Mouse (Mus musculus): ENCODE results near the gene H13. TPM values are rescaled to one million over a fixed set of nuclear protein-coding genes. Genes with fewer than 3 reads are reported as not detected.

Gene H13
- 10 to 100 TPM; 69.8 to 81.5 (median 78.5) TPM for total RNA-seq (2022)

DNA sequence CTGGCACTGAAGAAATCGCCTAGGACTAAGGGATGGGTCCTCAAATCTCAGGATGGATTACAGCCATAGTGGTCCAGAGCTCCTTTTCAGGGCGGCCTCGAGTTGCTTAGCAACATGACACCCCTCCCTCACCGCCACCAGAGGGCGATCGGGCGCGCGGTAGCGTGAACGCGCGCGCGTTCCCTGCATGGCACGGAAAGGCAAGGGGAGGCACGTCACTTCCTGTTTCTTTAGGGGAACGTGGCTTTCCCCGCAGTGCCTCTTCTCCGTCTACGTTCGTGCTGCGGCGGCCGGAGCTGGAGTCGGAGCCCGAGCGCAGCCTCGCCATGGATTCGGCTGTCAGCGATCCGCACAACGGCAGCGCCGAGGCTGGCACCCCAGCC lies at the start of gene H13:
Gene H13, plus strand, starts transcription at position 206 of the 383 bp plus-strand sequence.
- peak; percentile 88 to 90 for DNase-seq (ENCODE audit: low spot score in 2 of 2)

DNA sequence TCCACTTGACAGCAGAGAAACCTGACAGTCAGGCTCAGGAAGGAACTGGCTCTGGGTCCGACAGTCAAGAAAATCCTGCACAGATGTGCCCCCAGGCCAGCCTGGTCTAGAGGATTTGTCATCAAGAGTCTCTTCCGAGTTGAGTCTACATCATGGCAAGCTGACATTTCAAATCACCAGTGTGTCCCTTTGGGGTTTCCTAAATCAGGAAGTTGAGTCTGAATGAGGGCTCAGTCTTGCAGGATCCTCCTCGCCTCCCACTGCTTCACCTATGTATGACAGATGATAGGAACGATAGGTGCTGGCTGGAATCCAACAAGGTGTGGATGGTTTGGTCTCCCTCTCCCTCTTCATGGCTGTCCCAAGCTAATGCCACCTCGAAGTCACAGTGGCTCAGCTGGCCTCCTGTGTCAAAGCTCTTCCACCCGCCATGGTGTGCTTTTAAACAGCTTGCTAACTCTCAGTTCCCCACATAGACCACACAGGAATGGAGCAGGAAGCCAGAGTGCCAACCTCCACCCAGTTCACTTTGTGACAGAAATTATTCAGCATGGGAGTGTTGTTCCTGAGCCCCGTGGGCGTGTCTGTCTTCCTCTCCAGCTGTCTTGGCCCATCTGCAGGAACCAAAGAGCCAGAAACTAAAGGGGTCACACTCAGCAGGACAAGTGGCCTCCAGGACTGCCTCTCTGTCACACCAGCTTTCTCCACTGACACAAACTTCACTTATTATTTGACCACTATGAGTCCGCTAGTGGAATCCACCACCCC lies 48.7 kb upstream of the H13 start:
- DNase-seq (ENCODE audit: low spot score in 2 of 2): no peak

DNA sequence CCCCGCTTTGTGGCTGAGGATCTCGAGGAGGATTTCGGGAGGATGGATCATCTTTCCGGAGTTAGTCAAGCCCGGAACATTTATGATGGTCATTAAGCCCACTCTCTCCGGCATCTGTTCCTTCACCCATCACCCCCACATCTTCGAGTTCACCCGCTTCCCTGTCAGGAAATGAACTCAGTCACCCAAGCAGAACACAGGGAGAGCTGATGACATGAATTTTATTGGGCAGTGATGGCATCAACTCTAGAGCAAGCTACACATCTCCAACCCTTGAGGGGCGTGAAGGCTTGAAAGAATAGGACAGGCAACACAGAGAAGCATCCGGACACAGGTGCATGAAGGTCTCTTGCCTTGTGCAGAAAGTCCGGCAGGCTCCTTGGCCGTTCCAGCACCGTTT lies 47.1 kb upstream of the H13 start:
- no peak for DNase-seq (ENCODE audit: low spot score in 2 of 2)

DNA sequence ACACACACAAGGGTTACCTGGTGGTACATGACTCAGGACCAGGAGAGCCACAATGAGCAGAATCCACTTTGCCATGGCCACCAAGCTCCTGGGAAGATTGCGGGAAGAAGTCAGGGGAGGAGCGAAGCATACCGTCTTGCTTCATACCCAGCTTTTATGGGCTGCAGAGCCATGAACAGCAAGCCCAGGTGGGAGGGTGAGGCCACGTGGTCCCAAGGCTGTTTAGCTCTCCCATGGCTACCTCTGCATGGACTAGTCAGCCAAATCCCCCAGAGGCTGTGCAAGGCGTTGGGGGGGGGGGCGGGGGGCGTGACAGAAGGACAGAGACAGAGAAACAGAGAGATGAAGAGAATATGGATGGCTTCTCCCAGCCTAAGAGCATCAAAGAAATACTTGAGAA lies 46.3 kb upstream of the H13 start, which contains the start of gene Defb25:
Gene Defb25, minus strand, starts transcription at position 101 of the 400 bp plus-strand sequence.
- DNase-seq (ENCODE audit: low spot score in 2 of 2): no peak

DNA sequence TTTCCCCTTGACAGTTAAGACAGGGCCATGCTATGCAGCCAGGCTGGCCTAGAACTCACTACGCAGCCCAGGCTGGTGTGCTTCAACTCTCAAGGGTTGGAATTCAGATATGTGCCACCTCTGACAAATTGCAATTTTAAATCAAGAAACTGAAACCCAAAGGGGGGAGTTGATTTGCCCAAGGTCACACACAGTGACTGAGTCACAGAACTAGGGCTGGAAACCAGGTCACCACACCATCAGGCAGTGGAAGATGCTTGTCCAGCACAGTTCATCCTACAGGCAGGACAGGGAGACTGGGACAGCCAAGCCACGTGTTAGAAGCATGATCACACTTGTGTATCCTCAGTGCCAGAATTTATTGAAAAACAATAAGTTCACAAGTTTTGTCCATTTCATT lies 44.7 kb upstream of the H13 start:
- no peak for DNase-seq (ENCODE audit: low spot score in 2 of 2)

DNA sequence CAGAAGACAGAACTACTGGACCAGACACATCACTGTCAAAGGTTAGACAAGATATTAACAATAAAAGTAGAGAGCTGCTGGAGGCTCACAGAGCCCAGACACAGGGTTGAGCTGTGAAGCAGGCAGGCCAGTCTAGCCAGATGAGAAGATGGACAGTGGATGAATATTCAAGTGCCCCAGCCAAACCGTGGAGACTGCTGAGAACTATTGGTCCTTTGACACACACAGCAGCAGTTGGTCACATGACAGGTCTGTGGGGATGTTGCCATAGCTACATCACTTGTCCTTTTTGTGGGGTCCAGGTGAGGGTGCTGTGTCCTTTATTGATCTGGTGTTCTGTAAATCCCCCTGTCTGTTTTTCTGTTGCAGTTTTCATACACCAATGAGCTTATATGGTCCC lies 44.0 kb upstream of the H13 start:
- no peak for DNase-seq (ENCODE audit: low spot score in 2 of 2)

GRCm38 (mm10) chr2:152626774-152627591 lies 42.3 kb upstream of the H13 start, which contains the start of gene Rem1:
Rem1 (plus strand) TSS chr2:152626951.
- DNase-seq (ENCODE audit: low spot score in 2 of 2): no peak

GRCm38 (mm10) chr2:152628066-152628465 lies 41.2 kb upstream of the H13 start:
- DNase-seq (ENCODE audit: low spot score in 2 of 2): no peak

DNA sequence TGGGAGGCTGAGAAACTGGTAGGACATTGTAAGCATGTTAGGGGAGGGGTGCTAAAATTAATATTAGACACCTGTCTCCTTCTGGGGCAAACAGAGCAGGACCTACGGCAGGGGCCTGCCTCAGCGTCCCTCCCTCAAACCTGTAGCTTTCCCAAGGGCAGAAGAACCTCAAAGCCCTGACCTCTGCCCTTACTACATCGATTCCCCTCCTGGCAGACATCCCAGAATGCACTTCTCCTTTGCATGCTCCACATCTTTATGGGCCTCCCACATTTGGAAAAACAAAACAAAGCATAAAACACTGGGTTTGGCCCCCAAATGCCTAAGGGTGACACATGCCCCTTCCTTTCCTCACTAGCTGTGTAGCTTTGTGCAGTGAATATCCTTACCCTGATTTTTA lies 40.0 kb upstream of the H13 start:
- no peak for DNase-seq (ENCODE audit: low spot score in 2 of 2)

- DNase-seq (ENCODE audit: low spot score in 2 of 2): no peak
Measured at GRCm38 (mm10) chr2:152629904-152630303, 39.4 kb upstream of the H13 start.

- DNase-seq (ENCODE audit: low spot score in 2 of 2): no peak
Measured at GRCm38 (mm10) chr2:152633334-152633733, 35.9 kb upstream of the H13 start.

- no peak for DNase-seq (ENCODE audit: low spot score in 2 of 2)
Measured at GRCm38 (mm10) chr2:152634311-152634710, 35.0 kb upstream of the H13 start.

GRCm38 (mm10) chr2:152636246-152637005 lies 32.8 kb upstream of the H13 start:
- DNase-seq (ENCODE audit: low spot score in 2 of 2): no peak

DNA sequence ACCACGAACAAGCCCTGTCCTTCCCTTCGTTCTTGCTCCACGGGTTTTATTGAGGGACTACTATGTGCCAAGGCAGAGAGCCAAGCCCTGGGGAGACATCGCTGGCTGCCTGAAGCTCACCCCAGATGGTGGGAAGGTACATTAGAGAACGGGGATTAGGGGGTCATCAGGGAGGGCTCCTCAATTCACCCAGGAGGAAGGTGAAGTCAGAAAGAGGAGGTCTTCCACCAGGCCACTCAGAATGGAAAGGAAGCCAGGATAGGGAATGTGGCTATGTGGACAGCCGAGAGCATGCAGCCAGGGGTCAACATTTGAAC lies 32.3 kb upstream of the H13 start:
- no peak for DNase-seq (ENCODE audit: low spot score in 2 of 2)

DNA sequence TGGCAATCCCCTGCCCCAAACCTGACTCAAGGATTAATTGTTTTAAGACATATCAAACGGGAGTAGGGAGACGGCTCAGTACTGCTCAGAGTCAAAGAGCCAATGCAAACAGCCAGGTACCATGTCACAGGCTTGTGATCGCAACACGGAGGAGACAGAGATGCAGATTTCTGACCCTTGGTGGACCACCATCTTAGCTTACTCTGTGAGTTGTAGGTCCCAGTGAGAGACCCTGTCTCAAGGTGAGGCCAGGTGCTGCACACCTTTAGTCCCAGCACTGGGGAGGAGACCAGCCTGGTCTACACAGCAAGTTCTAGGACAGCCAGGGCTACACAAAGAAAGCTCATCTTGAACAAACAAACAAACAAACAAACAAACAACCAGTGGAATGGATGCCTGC lies 31.9 kb upstream of the H13 start:
- DNase-seq (ENCODE audit: low spot score in 2 of 2): no peak

DNA sequence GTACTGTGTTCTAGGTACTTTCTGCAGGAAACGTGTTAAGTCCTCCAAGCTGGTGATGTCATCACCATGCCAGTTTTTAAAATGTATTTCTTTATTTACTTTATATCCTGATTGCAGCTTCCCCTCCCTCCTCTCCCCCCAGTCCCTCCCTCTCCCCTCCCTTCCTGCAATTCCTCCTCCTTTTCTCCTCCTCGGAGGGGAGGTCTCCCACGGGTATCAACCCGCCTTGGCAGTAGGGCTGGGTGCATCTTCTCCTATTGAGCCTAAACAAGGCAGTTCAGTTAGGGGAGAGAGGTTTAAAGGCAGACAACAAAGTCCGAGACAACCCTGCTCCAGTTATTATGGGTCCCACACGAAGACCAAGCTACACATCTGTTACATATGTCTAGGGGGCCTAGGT lies 30.4 kb upstream of the H13 start:
- DNase-seq (ENCODE audit: low spot score in 2 of 2): no peak

DNA sequence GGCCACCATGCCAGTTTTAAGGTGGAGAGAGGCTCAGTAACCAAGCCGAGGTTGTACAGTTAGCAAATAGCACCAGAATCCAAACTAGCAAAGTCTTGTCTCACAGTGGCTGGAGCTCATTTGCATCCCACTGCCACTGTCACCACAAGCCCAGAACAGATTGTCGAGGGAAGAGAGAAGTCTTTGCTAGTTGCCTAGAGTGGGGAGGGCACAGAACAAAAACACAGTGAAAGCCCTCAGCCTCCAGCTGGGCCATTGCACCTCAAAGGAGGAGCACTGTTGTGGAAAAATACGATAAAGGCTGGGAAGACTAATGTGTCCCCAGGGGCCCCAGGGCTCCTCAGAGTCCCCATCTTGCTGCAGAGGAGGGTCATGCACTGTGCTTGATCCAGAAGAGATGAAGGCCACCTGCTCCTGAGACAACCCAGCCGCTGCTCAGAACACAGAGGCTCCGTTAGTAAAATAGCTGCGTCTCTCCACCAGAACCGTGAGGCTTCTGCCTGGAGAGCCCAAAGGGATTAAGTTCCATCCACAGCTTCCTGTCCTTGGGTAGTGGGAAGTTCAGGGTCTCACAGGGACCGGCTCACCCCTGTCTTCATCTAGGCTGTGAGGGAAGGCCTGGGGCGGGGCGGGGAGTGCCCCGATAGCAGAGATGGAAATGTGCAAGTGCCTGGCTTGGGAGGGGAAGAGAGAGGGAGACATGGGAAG lies 29.7 kb upstream of the H13 start:
- DNase-seq (ENCODE audit: low spot score in 2 of 2): no peak

GRCm38 (mm10) chr2:152652901-152653620 lies 16.2 kb upstream of the H13 start:
- DNase-seq (ENCODE audit: low spot score in 2 of 2): no peak

- DNase-seq (ENCODE audit: low spot score in 2 of 2): peak; percentile 81 to 83
Measured at GRCm38 (mm10) chr2:152653874-152654715, 15.2 kb upstream of the H13 start.

- no peak for DNase-seq (ENCODE audit: low spot score in 2 of 2)
Measured at GRCm38 (mm10) chr2:152657398-152657797, 11.9 kb upstream of the H13 start.

All from layer of hippocampus, adult 8-10 months (tissue).